Mouse (Mus musculus) heart, postnatal 0 days (tissue): Measurements from ENCODE around the gene Sec24c. TPM values are rescaled to one million over a fixed set of nuclear protein-coding genes. Genes with fewer than 3 reads are reported as not detected.
"Not testable (repeated sequence)": the region's sequence is repeated elsewhere in the genome, so short reads cannot be mapped to it uniquely, and the experiment has no call there.

ENCODE experiments used
- ATAC-seq: fragments of 200-750 bp; cut with Nextera tagmentation; 2 replicates; pipeline ENCODE4 v1.8.0; 2017; ENCODE audit warnings: low read depth, moderate number of reproducible peaks, moderate library complexity; ENCODE audit not compliant: insufficient read depth
- DNase-seq: peaks from one replicate; pipeline ENCODE4 v3.0.0-alpha.2; 2016; ENCODE audit warnings: low spot score
- H3K27ac ChIP-seq: fragments of 300-500 bp; sonication (generic); 2 replicates; pipeline ENCODE4 v1.5.1; 2014; ENCODE audit warnings: low read depth, mild to moderate bottlenecking
- H3K27me3 ChIP-seq: fragments of 300-500 bp; sonication (generic); 2 replicates; pipeline ENCODE4 v1.6.1; 2014; ENCODE audit warnings: low read length, mixed read lengths; ENCODE audit not compliant: control insufficient read depth, insufficient read depth
- H3K36me3 ChIP-seq: fragments of 300-500 bp; sonication (generic); replicated peaks from 2 replicates; pipeline ENCODE4 v1.6.1; 2014; ENCODE audit warnings: low read length, mixed read lengths; ENCODE audit not compliant: control insufficient read depth, insufficient read depth
- H3K4me1 ChIP-seq: fragments of 300-500 bp; sonication (generic); 2 replicates; pipeline ENCODE4 v1.6.1; 2014; ENCODE audit warnings: antibody characterized with exemption; ENCODE audit not compliant: control insufficient read depth, insufficient read depth
- H3K4me2 ChIP-seq: fragments of 300-500 bp; sonication (generic); 2 replicates; pipeline ENCODE4 v1.6.1; 2014; ENCODE audit warnings: low read depth, mild to moderate bottlenecking, low read length, moderate library complexity
- H3K4me3 ChIP-seq: fragments of 300-500 bp; sonication (generic); 2 replicates; pipeline ENCODE4 v1.5.1; 2014; ENCODE audit warnings: low read depth, low read length
- H3K9ac ChIP-seq: fragments of 300-500 bp; sonication (generic); replicated peaks from 2 replicates; pipeline ENCODE4 v1.6.1; 2014; ENCODE audit warnings: low read depth, low read length, mixed read lengths
- H3K9me3 ChIP-seq: fragments of 300-500 bp; sonication (generic); replicated peaks from 2 replicates; pipeline ENCODE4 v1.6.1; 2016; ENCODE audit warnings: low read length; ENCODE audit not compliant: control insufficient read depth
- CTCF ChIP-seq: IDR thresholded peaks from 2 replicates; pipeline ENCODE4 v1.5.1; 2016; ENCODE audit warnings: antibody characterized with exemption, control low read depth, low read depth
- EP300 ChIP-seq: IDR thresholded peaks from 2 replicates; pipeline ENCODE4 v1.6.1; 2016; ENCODE audit warnings: antibody characterized with exemption, low read depth
- WGBS: fragments of 180-500 bp; shearing (Covaris S2); extraction: QIAGEN DNeasy Blood & Tissue Kit; methylation state at CpG from one replicate; pipeline ENCODE4 v1.1.7; 2014; 5-methylcytosine and 5-hydroxymethylcytosine counted together
- polyA plus RNA-seq: library from polyadenylated mRNA; unstranded; fragments of >200 nt; fragmentation: Nextera tagmentation; extraction: Ambion mirVana; gene quantifications from 2 replicates; pipeline ENCODE4 v1.2.1, GENCODE M21; 2015
- total RNA-seq: library from RNA; depleted of rRNA; stranded (reverse); fragments of >200 nt; gene quantifications from 2 replicates; pipeline ENCODE4 v1.2.3, GENCODE M21; 2014; ENCODE audit warnings: low replicate concordance; rRNA removed

Gene Sec24c
- total RNA-seq (71.2 and 91.6 TPM in 2 replicates), polyA plus RNA-seq (42.6 and 42.9 TPM in 2 replicates)

GRCm38 (mm10) chr14:20674064-20674833, at the start of gene Sec24c:
Gene Sec24c, plus strand, starts transcription at chr14:20674308.
- H3K9ac ChIP-seq: peak within 1 kb of the TSS; percentile 79
- H3K36me3 ChIP-seq: peaks cover 34% of the 10 kb centered on the region
- peak within 1 kb of the TSS; percentile 78 for H3K4me2 ChIP-seq
- H3K27ac ChIP-seq: peak within 1 kb of the TSS; percentile 98
- under 1% methylated on average over 35 of the region's 43 CpGs for WGBS
- TF ChIP-seq EP300: peak; percentile 87
- no peak for TF ChIP-seq CTCF
- ATAC-seq (peak; percentile 95), DNase-seq (peak; percentile 96)
- H3K4me3 ChIP-seq: peak within 1 kb of the TSS; percentile 80
- no peaks in the 10 kb centered on the region for H3K9me3 ChIP-seq
- peaks cover 11% of the 10 kb centered on the region; the same call in 1 of the 2 replicates for H3K4me1 ChIP-seq
- H3K27me3 ChIP-seq: no peaks in the 10 kb centered on the region

- ATAC-seq: no peak
These were observed 47.7 kb upstream of the Sec24c start for GRCm38 (mm10) chr14:20626447-20626846.

DNA sequence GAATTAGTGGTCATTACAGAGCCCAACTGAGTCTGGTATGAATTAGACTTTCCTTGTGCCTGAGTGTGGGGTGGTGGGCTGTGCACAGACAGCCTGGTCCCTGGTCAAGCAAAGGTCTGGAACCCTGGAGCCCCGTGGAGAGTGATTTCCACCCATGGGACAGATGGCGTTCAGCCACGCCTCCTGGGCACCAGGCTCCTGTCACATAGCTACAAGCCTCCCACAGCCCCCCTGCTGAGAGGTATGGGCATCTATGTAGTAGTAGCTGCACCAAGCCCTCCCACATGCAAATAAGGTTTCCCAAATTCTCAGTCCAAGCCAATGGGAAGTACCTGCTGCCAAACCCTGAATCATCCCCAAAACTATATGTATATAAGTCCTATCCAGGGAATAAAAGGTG, 47.1 kb upstream of the Sec24c start:
- TF ChIP-seq CTCF (no peak), EP300 (no peak)
- Histone ChIP-seq H3K4me2 (no peak overlapping the region), H3K9ac (no peak overlapping the region), H3K4me1 (no peaks in the 10 kb centered on the region), H3K27ac (0 out of 2 replicates have a peak overlapping the region, but pooled peaks have one; percentile 9), H3K36me3 (no peaks in the 10 kb centered on the region), H3K4me3 (no peak overlapping the region), H3K9me3 (no peaks in the 10 kb centered on the region), H3K27me3 (no peaks in the 10 kb centered on the region)
- ATAC-seq (0 out of 2 replicates have a peak, but pooled peaks have one; percentile 30), DNase-seq (no peak)
- 67% methylated on average over 3 of the region's 3 CpGs for WGBS

More at GRCm38 (mm10) chr14:20626447-20626846, 47.7 kb upstream of the Sec24c start:
- no peaks in the 10 kb centered on the region for H3K27me3 ChIP-seq
- no peak overlapping the region for H3K4me2 ChIP-seq
- H3K4me1 ChIP-seq: no peaks in the 10 kb centered on the region
- no peaks in the 10 kb centered on the region for H3K36me3 ChIP-seq
- H3K4me3 ChIP-seq: no peak overlapping the region
- H3K9me3 ChIP-seq: no peaks in the 10 kb centered on the region
- WGBS: 70% methylated on average over 2 of the region's 2 CpGs
- H3K27ac ChIP-seq: no peak overlapping the region
- no peak overlapping the region for H3K9ac ChIP-seq
- TF ChIP-seq CTCF (no peak), EP300 (no peak)
- no peak for DNase-seq

DNA sequence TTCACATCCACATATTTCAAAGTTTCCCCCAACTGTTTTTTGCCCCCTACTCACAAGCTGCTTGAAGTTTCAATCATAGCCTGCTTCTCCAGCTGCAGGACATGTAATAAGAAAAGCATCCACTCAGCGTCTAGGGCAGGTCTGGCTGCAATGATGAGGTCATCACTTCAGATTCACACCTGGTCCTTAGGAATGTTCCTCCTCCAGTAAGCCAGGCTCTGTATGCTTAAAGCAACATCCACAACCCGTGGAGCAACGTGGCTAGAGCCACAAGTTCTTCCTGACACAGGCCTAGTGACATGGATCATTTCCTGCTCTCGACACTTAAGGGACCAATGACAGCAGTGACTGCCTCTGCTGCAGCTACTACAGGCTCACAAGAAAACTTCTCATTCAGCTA, 42.9 kb upstream of the Sec24c start:
- Histone ChIP-seq H3K4me3 (no peak overlapping the region), H3K4me1 (no peaks in the 10 kb centered on the region), H3K36me3 (no peaks in the 10 kb centered on the region), H3K27ac (no peak overlapping the region), H3K27me3 (no peaks in the 10 kb centered on the region), H3K4me2 (no peak overlapping the region), H3K9me3 (no peaks in the 10 kb centered on the region), H3K9ac (no peak overlapping the region)
- ATAC-seq (no peak), DNase-seq (no peak)
- no peak for TF ChIP-seq CTCF
- no peak for TF ChIP-seq EP300
- 17% methylated on average over 4 of the region's 4 CpGs for WGBS

DNA sequence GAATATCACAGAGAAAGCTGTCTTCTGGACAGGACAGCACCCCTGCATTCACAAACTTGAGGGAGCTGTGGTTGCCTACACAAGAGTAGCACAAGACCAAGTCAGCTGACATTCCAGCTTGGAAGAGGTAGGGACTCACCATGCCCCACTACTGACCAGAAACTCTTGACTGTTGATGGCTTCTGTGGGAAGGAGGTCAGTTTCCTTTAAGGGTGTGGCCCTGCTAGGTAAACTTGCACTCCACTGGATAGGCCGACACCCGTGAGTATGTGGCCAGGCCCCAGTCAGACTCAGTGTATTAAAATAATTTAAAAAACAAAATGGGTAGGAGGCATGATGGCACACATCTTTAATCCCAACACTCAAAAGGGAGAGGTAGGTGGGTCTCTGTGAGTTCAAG, 38.6 kb upstream of the Sec24c start:
- Histone ChIP-seq H3K9me3 (no peaks in the 10 kb centered on the region), H3K4me3 (no peak overlapping the region), H3K27ac (no peak overlapping the region), H3K9ac (no peak overlapping the region), H3K4me2 (no peak overlapping the region), H3K27me3 (no peaks in the 10 kb centered on the region), H3K4me1 (peaks cover 7% of the 10 kb centered on the region), H3K36me3 (no peaks in the 10 kb centered on the region)
- ATAC-seq (no peak), DNase-seq (no peak)
- TF ChIP-seq EP300 (no peak), CTCF (no peak)
- WGBS: 87% methylated on average over 2 of the region's 2 CpGs

GRCm38 (mm10) chr14:20636968-20637367, 37.1 kb upstream of the Sec24c start:
- H3K27me3 ChIP-seq, H3K4me2 ChIP-seq, H3K4me3 ChIP-seq, H3K9ac ChIP-seq, H3K27ac ChIP-seq, H3K36me3 ChIP-seq, H3K9me3 ChIP-seq, ATAC-seq, DNase-seq: not testable (repeated sequence)
- H3K4me1 ChIP-seq: peaks cover 11% of the 10 kb centered on the region
- WGBS: 97% methylated on average over 3 of the region's 3 CpGs
